Mouse (Mus musculus) liver, adult (tissue): Measurements from ENCODE around the gene Exoc6.

ENCODE experiments used
- GATA4 ChIP-seq: IDR thresholded peaks from 2 replicates; pipeline ENCODE4 v1.6.1; 2014; ENCODE audit warnings: mild to moderate bottlenecking, low read length; ENCODE audit not compliant: insufficient replicate concordance

Exoc6 gene

DNA sequence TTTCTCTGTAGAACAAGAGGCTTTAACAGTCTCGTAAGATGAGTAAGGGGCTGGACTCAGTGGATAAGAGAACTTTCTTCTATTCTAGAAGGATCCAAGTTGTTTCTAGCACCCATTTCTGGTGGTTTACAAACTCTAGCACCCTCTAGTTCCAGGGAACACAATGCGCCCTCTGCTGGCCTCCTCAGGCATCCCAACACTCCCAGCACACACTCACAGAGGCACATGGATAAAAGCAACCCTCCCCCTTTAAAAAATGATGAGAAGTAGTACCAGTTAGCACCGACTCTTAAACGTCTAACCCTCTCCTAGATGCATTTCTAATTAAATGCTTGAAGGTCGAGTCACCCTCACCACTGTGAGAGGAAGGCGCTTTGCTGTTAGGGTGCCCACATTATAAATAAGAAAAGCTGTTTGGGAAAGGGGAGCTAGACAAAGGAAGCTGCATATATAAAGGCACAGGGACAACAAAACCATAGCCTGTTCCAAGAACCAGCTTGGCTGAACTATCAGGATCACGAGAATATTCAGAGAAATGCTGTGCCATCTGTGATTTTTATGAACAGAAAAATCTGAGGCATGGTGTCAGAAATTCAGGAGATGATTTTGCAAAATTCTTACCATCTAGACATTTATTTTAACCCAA, 18.9 kb upstream of the Exoc6 start:
- no peak for TF ChIP-seq GATA4

- no peak for TF ChIP-seq GATA4
Measured at GRCm38 (mm10) chr19:37533196-37533595, 17.0 kb upstream of the Exoc6 start.

GRCm38 (mm10) chr19:37534737-37535365, 15.4 kb upstream of the Exoc6 start:
- no peak for TF ChIP-seq GATA4

GRCm38 (mm10) chr19:37536426-37536825, 13.8 kb upstream of the Exoc6 start:
- TF ChIP-seq GATA4: no peak

- TF ChIP-seq GATA4: no peak
Measured at GRCm38 (mm10) chr19:37537717-37538116, 12.5 kb upstream of the Exoc6 start.

- peak; percentile 80 for TF ChIP-seq GATA4
Measured at GRCm38 (mm10) chr19:37540201-37540600, 10.0 kb upstream of the Exoc6 start.

DNA sequence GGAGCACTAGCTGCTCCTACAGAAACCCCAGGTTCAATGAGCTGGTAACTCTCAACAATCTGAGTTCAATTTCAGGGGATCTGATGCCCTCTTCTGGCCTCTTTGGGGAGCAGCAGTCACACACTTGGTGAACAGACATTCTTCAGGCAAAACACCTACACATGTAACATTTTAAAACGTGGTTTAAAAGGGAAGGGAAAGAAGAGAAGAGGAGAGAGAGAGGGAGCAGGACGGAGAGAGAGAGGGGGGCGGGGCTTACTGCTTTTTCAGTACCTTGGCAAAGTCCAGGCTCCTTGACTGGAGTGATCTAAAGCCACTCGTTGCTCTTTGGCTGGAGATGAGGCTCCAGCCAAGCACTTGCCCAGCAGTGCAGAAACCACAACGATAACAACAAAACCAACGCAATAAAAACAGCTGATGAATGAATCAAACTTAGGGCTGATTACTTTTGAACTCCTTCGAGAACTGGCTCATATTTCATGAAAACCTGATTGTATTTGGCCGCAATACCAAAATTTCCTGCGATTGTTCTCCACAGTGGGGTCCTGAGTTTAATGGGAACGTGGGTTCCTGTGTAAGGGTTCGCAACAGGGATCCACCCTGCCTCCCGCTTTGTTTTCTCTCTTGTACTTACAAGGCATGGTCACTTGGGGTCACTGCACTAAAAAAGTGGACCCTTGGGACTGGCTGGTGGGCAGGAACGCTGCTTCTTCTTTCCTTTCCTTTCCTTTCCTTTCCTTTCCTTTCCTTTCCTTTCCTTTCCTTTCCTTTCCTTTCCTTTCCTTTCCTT, 6.5 kb upstream of the Exoc6 start:
- no peak for TF ChIP-seq GATA4

GRCm38 (mm10) chr19:37544476-37544875, 5.7 kb upstream of the Exoc6 start:
- TF ChIP-seq GATA4: no peak

GRCm38 (mm10) chr19:37545231-37545630, 5.0 kb upstream of the Exoc6 start:
- TF ChIP-seq GATA4: no peak

GRCm38 (mm10) chr19:37545725-37546124, 4.5 kb upstream of the Exoc6 start:
- TF ChIP-seq GATA4: no peak

DNA sequence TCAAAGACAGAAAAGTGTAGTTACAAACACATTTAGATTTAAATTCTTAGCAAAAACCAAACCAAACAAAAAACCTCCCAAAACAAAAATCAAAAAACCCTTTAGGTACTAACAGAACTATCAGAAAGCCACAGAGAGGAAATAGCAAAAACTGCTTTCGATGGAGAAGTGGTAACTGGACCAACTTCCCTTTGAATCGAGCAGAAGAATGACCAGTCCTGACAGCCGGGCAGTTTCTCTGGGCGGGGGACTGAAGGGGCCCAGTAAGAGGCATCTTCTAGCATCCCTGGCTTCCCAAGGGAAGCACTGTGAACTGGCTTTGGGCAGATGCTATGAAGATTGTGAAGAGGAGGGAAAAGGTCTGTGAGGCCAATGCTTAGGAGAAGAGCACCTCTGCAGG, 3.4 kb upstream of the Exoc6 start:
- TF ChIP-seq GATA4: no peak

DNA sequence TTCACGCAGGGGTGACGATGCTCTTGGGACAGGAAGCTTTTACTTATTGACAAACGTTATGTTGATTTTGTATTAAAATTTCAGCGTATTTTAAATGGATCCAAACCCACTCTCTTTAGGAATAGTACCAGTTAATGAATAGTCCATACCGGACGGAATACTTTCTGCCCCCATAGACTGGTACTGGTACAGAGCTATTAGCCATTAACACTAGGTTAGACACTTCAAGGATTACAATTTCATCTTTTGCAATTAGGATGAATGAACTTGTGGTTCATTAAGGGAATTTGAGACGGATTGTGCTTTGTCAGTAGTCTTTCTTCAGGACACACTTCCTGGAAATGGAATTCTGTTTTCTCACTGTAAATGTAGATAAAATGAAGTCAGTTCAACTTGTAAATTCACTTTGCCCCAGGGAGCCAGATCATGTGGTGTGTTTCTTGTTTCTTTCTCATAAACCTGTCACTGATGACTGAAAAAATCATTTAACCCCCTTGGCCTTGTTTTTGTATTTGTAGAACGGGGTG, 885 bp downstream of the Exoc6 start:
- no peak for TF ChIP-seq GATA4

DNA sequence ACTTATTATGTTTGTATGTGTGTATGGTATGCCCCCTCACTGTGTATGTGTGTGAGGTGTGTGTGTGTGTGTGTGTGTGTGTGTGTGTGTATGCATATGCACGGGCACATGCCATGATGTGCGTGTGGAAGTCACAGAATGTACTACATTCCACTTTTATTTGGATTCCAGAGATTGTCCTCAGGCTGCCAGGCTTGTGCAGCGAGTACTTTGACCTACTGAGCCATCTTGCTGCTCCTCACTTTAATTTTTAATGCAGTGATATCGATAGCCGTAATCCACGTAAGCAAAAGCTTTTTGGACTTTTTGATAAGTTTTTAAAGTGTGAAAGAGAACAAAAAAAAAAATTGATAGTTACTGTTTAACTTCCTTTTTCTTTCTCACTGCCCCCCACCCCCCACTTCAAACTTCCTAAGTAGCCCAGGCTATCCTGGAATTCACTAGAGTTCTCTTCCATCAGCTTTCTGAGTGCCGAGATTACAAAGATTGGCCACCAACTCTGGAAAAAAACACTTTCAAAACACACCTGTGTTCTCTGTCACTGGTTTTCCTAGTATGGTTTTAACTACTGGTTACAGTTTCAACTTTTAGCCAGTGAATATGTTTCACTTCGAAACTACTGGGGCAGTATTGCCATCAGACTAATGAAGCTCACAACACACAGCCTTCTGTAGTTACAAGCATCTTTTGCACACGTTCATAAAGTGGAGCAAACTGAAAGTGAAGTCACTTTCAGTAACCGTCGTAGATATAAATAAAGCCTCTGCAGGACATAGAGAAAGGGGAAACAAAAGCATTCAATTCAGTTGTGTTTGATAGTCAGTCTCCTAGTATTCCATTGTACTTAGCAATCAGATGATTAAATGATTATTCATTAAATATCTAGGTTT, 3.4 kb downstream of the Exoc6 start:
- TF ChIP-seq GATA4: no peak

GRCm38 (mm10) chr19:37555863-37556566, 5.8 kb downstream of the Exoc6 start:
- TF ChIP-seq GATA4: no peak
